Mouse (Mus musculus) left cerebral cortex, postnatal 4 days (tissue): ENCODE results near the gene Chrng. TPM values are rescaled to one million over a fixed set of nuclear protein-coding genes. Genes with fewer than 3 reads are reported as not detected.

Experiments used
- DNase-seq: peaks from one replicate; pipeline ENCODE4 v3.0.0-alpha.2; 2022
- intact Hi-C: fragments of 180-260 bp; cut with DNase I; formaldehyde crosslinking; loops from one replicate; pipeline ENCODE4 v1.15.1; 2025
- total RNA-seq, 2 experiments: library from RNA; stranded (reverse); gene quantifications; 2 replicates each; pipeline ENCODE4 v1.2.3; 2021

Chrng gene
- total RNA-seq, 2 experiments from 2014 or later: not detected

DNA sequence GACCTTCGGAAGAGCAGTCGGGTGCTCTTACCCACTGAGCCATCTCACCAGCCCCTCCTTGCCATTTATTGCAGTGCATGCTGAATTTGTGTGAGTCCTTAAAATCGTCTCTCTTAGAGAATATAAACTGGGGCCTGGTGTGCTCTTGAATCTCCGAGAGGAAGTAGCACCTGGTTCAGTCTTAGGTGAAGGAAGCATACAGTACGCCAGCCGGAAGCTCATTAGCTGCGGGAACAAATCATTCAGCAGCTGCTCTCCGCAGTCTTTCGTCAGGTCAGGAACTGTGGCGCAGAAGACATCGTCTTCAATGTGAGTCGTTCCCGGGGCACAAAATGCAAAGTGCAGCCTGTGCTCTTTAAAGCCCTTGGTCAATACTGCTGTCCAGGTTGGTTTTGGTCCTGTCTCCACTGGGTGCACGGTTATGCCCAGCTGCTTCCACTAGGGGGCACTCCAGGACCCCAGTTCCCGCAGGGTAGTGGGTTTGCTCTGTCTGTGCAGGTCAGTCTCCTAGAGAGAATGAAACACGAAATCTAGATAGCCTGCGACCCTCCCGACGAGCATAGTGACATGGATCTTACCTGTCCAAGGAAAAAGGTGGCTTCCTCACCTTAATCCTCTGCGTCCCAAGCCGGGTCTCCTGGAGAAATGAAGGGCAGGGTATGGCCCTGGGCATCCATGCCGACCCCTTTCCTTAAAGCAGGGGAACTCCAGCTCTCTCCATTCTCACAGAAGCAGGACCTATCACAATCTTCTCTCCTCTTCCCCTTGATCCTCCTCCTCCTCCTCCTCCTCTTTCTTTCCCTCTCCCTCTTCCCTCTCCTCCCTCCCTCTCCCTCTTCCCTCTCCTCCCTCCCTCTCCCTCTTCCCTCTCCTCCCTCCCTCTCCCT, 41.7 kb downstream of the Chrng start:
- intact Hi-C loops: loop anchor here (5.0 to 10.0 kb wide), 2 partner anchors 46 to 169 kb away; no protein-coding TSS in a partner anchor
- peak; percentile 87 for DNase-seq

DNA sequence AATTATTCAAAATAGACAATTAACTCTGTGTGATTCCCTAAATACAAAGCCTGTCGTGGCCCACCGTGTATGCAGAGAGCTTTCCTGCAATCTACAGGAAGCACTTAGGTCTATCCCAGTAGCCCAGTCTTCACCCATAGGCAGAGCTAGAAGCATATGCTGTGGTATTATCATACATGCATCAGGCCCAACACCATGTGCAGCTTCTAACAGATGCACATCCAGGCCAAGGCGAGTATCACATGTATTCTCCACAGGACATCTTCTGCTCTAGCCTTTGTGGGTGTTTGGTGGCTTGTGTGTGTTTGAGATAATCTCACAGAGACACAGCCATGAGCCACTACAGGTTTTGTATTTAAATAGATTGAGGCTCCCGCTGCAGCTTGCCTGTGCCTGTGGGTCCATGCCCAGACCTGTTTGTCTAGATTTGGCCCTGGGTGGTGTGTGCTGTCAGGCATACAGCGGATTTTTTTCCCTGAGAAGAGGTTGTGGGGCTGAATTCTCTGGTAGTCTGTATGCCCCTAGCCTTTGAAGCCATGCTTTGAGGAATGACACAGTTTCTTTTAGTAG, 47.7 kb downstream of the Chrng start:
- intact Hi-C loops: no loop called here
- DNase-seq: no peak

DNA sequence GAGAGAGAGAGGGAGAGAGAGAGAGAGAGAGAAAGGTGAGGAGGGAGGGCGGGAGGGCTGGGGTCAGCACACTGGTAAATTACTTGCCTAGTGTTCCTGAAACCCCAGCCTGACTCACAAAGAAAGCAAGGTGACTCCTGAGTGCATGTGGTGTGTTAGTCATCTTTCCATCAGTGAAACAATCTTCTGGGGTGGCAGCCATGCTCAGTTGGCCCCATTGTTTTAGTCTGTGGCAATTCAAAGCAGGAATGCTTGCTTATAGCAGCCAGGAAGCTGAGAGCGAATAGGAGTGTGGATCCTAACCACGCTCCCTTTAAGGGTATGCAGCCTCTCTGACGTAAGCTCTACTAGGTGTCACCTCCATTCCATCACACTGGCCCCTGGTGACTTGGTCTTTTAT, 50.7 kb downstream of the Chrng start:
- intact Hi-C loops: no loop called here
- DNase-seq: no peak

GRCm38 (mm10) chr1:87257691-87258090, 53.2 kb downstream of the Chrng start:
- intact Hi-C loops: no loop called here

DNA sequence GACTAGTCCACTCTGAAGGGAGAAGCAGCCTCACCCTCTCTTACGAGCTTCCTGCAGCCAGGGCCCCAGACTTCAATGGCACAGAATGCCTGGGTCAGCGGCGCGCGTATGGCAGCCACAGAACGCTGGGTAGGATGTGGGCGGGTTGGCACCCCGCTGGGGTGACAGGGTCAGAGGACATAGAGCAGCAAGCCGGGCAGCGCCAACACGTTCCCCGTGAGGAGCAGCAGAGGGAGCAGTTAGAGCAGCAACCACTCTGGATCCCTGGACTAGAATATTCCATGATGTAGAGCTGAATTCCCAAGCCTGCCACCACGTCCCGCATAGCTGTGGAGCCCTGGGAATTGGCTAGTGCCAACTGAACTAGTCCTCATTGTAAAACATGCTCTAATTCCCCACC, 54.0 kb downstream of the Chrng start:
- peak; percentile 35 for DNase-seq

More at GRCm38 (mm10) chr1:87257691-87258090, 53.2 kb downstream of the Chrng start:
- no peak for DNase-seq

GRCm38 (mm10) chr1:87259316-87259715, 54.9 kb downstream of the Chrng start:
- no peak for DNase-seq
- intact Hi-C loops: no loop called here

More for the DNA sequence above, 54.0 kb downstream of the Chrng start:
- intact Hi-C loops: no loop called here

Other genes with a start within 250 kb of the Chrng start
- gene Alppl2, start 114.7 kb upstream of the Chrng start, total RNA-seq: not detected
- gene Alpi, start 103.1 kb upstream of the Chrng start, total RNA-seq: not detected
- gene Akp3, start 79.7 kb upstream of the Chrng start, total RNA-seq: not detected
- 10 to 100 TPM in 1 of 2 experiments, 1 to 10 TPM in 1; 3.4 to 11.8 TPM for gene Ecel1, start 48.1 kb upstream of the Chrng start, total RNA-seq
- gene Prss56, start 21.3 kb upstream of the Chrng start, total RNA-seq: under 1 TPM; 0.16 to 0.40 TPM
- gene Chrnd, start 14.1 kb upstream of the Chrng start, total RNA-seq: not detected
- 10 to 100 TPM; 92.6 to 92.8 TPM for gene Eif4e2, start 9.3 kb downstream of the Chrng start, total RNA-seq
- 1 to 10 TPM; 1.5 to 2.0 TPM for gene Efhd1, start 59.7 kb downstream of the Chrng start, total RNA-seq
- gene Gigyf2, start 122.3 kb downstream of the Chrng start, total RNA-seq: 10 to 100 TPM; 85.4 to 94.2 TPM
- 1 to 10 TPM; 1.2 to 1.6 TPM for gene Kcnj13, start 190.1 kb downstream of the Chrng start, total RNA-seq